Mouse (Mus musculus) midbrain, embryonic 12.5 days (tissue): Measurements from ENCODE around the gene Ssh1. TPM values are rescaled to one million over a fixed set of nuclear protein-coding genes. Genes with fewer than 3 reads are reported as not detected.

Experiments
- ATAC-seq: fragments of 200-750 bp; cut with Nextera tagmentation; 2 replicates; pipeline ENCODE4 v1.8.0; 2017; ENCODE audit warnings: low read depth, moderate TSS enrichment, moderate library complexity; ENCODE audit not compliant: low FRiP score
- H3K27ac ChIP-seq: fragments of 300-500 bp; sonication (generic); replicated peaks from 2 replicates; pipeline ENCODE4 v1.5.1; 2016; ENCODE audit warnings: mild to moderate bottlenecking
- H3K27me3 ChIP-seq: fragments of 300-500 bp; sonication (generic); 2 replicates; pipeline ENCODE4 v1.6.1; 2016; ENCODE audit warnings: mild to moderate bottlenecking
- H3K36me3 ChIP-seq: fragments of 300-500 bp; sonication (generic); 2 replicates; pipeline ENCODE4 v1.6.1; 2016
- H3K4me1 ChIP-seq: fragments of 300-500 bp; sonication (generic); 2 replicates; pipeline ENCODE4 v1.6.1; 2016
- H3K4me2 ChIP-seq: fragments of 300-500 bp; sonication (generic); replicated peaks from 2 replicates; pipeline ENCODE4 v1.6.1; 2016; ENCODE audit warnings: mild to moderate bottlenecking, moderate library complexity
- H3K4me3 ChIP-seq: fragments of 300-500 bp; sonication (generic); 2 replicates; pipeline ENCODE4 v1.5.1; 2016; ENCODE audit warnings: mild to moderate bottlenecking
- H3K9ac ChIP-seq: fragments of 300-500 bp; sonication (generic); replicated peaks from 2 replicates; pipeline ENCODE4 v1.6.1; 2016; ENCODE audit warnings: mild to moderate bottlenecking, moderate library complexity
- H3K9me3 ChIP-seq: fragments of 300-500 bp; sonication (generic); 2 replicates; pipeline ENCODE4 v1.6.1; 2016; ENCODE audit warnings: mild to moderate bottlenecking
- WGBS: fragments of 180-500 bp; shearing (Covaris S2); methylation state at CpG from one replicate; pipeline ENCODE4 v1.1.7; 2016; 5-methylcytosine and 5-hydroxymethylcytosine counted together
- polyA plus RNA-seq: library from polyadenylated mRNA; unstranded; fragments of >200 nt; fragmentation: Nextera tagmentation; extraction: Ambion mirVana; gene quantifications from 2 replicates; pipeline ENCODE4 v1.2.1, GENCODE M21; 2016

The Ssh1 gene
- polyA plus RNA-seq, 1 experiment from 2014 or later: 18.5 TPM

DNA sequence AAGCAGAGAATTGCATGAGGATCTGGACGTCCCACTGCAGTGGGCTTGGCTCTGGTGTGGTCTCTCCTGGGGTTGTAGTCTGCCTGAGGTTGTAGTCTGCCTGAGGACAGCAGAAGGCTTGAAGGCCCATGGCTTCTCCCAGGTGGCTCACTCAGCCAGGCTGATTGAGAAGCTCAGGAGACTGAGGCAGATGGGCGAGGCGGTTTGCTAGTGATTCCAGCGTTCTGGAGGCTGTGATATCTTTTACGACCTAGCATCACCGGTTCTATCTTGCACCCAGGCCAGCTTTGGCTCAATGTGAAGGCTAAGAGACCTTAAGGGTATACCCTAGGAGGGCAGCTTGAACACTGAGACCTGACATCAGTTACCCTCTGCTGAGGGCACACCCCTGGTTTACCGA lies 74.6 kb downstream of the Ssh1 start:
- no peaks in the 10 kb centered on the region for H3K27me3 ChIP-seq
- no peaks in the 10 kb centered on the region for H3K9me3 ChIP-seq
- no peak overlapping the region for H3K9ac ChIP-seq
- no peaks in the 10 kb centered on the region for H3K36me3 ChIP-seq
- peaks cover 17% of the 10 kb centered on the region for H3K4me1 ChIP-seq
- 82% methylated on average over 7 of the region's 7 CpGs for WGBS
- H3K4me3 ChIP-seq: no peak overlapping the region
- no peak overlapping the region for H3K4me2 ChIP-seq
- H3K27ac ChIP-seq: peak overlapping the region; percentile 15; the same call in 1 of the 2 replicates
- no peak for ATAC-seq

DNA sequence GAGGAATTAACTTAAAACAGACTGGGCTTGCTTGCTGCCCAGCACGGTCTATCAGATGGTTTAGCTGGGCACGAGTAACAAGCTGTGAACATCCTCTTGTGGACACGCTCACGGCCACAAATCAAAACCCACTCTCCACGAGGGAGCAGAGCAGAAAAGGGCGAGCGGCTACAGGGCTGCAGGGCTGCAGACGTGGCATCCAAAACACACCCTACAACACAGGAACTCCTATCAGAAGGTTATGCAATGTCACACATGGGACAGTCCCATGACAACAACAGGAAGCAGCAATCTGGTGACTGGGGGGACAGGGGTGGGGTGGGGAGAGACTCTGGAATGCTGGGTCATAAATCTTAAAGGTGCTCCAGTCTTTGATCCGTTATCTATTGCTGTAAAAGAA lies 75.0 kb downstream of the Ssh1 start:
- peaks cover 17% of the 10 kb centered on the region for H3K4me1 ChIP-seq
- H3K9me3 ChIP-seq: no peaks in the 10 kb centered on the region
- H3K27ac ChIP-seq: peak overlapping the region; percentile 15; the same call in 1 of the 2 replicates
- 81% methylated on average over 9 of the region's 9 CpGs for WGBS
- no peak for ATAC-seq
- no peaks in the 10 kb centered on the region for H3K27me3 ChIP-seq
- no peak overlapping the region for H3K4me2 ChIP-seq
- H3K4me3 ChIP-seq: no peak overlapping the region
- H3K9ac ChIP-seq: no peak overlapping the region
- H3K36me3 ChIP-seq: no peaks in the 10 kb centered on the region

DNA sequence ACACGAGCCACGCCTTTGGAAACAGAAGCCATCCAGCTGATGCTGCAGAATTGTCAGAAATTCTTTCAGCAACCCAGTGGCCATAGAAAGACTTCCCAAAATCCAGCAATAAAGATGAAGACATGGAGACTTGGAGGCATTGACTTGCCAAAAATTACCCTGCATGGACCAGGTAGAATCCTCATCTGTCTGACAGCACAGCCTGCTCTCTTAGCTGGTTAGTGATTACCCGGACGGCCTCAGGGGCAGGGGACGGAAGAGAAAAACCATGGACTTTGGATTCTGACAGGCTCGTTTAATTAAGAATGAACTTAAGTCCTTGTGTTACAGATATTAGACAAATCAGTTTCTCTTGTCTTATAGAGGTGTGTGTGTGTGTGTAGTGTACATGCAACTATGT lies 83.0 kb downstream of the Ssh1 start:
- H3K27ac ChIP-seq: no peak overlapping the region
- 82% methylated on average over 6 of the region's 6 CpGs for WGBS
- H3K36me3 ChIP-seq: no peaks in the 10 kb centered on the region
- peaks cover 31% of the 10 kb centered on the region for H3K4me1 ChIP-seq
- no peak for ATAC-seq
- H3K4me2 ChIP-seq: no peak overlapping the region
- H3K9ac ChIP-seq: no peak overlapping the region
- no peaks in the 10 kb centered on the region for H3K9me3 ChIP-seq
- H3K27me3 ChIP-seq: no peaks in the 10 kb centered on the region
- H3K4me3 ChIP-seq: no peak overlapping the region

DNA sequence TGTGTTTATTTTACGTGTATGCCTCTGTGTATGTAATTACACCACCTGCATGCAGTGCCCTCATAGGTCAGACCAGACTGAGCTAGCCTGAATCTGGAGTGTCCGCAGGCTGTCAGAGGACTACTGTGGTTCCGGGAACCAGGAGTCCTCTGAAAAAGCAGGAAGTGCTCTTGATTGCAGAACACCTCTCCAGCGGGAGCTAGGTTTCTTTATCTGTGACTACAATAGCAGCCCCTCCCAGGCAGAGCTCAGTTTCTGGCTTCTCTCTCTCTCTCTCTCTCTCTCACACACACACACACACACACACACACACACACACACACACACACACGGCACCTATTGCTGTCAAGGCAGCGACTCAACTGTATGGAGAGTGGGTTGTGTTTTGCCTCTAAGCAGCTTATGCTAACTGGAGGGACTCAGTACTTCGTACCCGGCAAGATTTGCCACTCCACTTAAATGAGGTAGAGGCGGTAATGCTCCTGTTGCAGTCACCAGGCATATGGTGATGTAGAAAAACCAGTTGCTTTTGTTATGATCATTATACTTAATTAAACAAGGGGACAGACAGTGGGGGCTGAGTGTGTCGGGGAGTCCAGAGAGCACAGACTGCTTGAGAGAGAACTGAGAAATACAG lies 83.5 kb downstream of the Ssh1 start:
- H3K4me1 ChIP-seq: peaks cover 35% of the 10 kb centered on the region
- WGBS: 44% methylated on average over 10 of the region's 10 CpGs

DNA sequence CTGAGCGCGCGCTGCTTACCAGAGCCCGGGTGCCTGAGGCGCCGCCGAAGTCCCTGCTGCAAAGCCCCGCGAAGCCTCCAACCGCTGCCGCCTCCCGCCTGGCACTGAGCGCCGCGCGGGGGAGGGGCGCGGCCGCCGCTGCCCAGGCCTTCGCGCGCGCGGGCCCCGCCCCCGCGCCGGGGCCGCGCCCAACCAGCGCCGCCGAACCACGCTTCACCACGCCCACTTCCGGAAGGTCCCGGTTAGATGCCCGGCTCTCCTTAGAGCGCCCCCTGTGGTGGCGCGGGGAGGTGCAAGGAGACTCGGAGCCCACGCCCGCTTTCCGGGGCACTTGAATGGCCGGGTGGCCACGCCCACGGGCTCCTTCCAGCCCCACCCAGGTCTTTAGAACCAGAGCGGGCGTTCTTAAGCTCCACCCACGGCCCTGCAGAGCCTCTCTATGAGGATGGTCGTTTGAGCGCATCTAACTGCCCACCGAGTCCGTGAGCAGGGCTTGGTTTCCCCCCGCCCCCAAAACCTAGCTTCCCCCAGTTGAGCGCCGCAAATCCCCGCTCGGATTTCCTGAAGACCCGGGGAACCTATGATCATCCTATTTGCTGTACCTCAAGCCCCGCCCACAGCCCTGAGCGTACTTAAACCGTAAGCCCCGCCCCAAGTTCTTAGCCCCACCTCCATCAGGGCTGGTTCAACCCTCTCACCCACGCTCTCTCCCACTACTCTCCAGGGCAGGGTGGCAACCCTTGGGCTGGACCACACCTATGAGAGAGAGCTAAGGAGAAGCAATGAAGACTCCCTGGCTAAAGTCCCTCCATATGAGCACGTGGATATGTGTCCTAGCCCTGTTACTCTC lies 84.9 kb downstream of the Ssh1 start, which contains the start of gene Coro1c:
Gene Coro1c, minus strand, starts transcription at position 167 of the 850 bp plus-strand sequence.
- H3K9me3 ChIP-seq: no peaks in the 10 kb centered on the region
- H3K36me3 ChIP-seq: no peaks in the 10 kb centered on the region
- H3K27me3 ChIP-seq: no peaks in the 10 kb centered on the region
- peak; percentile 83 for ATAC-seq
- peak within 1 kb of the TSS; percentile 98 for H3K4me3 ChIP-seq
- peak within 1 kb of the TSS; percentile 94 for H3K9ac ChIP-seq
- peaks cover 40% of the 10 kb centered on the region for H3K4me1 ChIP-seq
- peak within 1 kb of the TSS; percentile 72 for H3K4me2 ChIP-seq
- WGBS: under 1% methylated on average over 62 of the region's 68 CpGs
- H3K27ac ChIP-seq: peak within 1 kb of the TSS; percentile 99

More for the DNA sequence above, 83.5 kb downstream of the Ssh1 start:
- Histone ChIP-seq H3K4me2 (no peak overlapping the region), H3K4me3 (no peak overlapping the region), H3K9me3 (no peaks in the 10 kb centered on the region), H3K27me3 (no peaks in the 10 kb centered on the region), H3K36me3 (no peaks in the 10 kb centered on the region), H3K9ac (no peak overlapping the region), H3K27ac (no peak overlapping the region)
- no peak for ATAC-seq

DNA sequence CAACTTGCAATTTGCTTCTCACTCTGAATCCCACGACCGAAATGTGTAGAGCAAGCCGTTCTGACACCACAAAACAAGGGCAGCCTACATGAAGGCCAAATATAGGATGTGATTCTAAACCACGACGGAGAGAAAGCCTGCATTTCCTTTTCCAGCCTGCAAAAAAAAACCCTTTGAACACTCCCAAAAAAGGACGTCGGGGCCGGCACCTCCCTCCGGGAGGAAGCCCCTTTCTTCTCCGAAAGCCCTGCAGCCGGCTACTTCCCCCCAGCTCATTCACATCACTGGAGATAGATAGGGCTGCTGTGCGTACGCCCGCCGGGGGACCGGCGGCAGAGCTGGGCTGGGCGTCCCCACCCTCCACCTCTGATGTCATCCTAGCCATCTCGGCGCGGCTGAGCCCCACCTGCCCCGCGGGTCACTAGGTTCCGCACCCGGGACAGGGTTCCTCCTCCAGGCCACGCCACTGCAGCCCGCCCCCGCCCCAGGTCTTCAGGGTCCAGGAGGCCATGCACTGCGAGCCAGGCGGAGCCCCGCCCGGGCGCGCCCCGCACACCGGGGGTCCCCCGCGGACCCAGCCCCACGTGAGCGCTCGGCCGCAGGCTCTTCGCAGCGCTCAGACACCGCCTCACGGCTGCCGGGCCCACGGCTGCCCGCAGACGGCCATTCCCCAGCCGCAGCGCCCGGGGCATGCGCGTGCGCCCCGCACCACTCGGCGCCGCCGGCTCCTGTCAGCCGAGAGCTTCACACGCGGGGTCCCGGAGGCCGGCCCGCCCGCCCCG lies 85.7 kb downstream of the Ssh1 start:
- H3K4me1 ChIP-seq: peaks cover 48% of the 10 kb centered on the region
- H3K9ac ChIP-seq: peak overlapping the region; percentile 94
- H3K9me3 ChIP-seq: no peaks in the 10 kb centered on the region
- peak overlapping the region; percentile 72 for H3K4me2 ChIP-seq
- peak overlapping the region; percentile 99 for H3K27ac ChIP-seq
- peak; percentile 43 for ATAC-seq
- peak overlapping the region; percentile 98 for H3K4me3 ChIP-seq
- WGBS: under 1% methylated on average over 66 of the region's 69 CpGs
- no peaks in the 10 kb centered on the region for H3K36me3 ChIP-seq
- H3K27me3 ChIP-seq: no peaks in the 10 kb centered on the region

DNA sequence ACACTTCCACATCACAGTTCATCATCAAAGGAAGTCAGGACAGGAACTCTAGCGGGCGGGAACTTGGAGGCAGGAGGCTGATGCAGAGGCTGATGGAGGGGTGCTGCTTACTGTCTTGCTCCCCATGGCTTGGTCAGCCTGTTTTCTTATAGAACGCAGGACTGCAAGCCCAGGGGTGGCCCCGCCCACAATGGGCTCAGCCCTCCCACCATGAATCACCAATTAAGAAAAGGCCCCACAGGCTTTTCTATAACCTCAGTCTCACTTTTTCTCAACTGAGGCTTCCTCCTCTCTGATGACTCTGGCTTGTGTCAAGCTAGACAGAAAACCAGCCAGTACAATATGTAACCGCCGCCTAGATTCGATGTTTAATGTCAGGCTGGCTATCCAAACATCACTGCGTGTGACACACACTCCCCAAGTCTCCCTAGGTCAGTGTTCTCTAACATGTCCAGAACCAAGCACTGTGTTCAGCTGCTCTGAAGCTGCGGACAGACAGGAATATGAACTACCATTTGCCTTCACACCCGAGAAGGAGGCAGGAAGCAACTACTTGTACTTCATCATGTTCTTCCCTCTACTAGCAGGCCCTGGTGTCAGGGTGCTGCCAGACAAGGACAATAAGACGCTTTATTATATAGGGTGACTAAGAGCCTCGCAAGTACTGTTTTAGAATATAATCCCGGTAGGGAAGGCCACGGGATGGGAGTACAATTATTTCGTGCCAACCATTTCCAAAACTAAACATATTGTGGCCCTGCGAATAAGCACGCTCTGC lies 86.5 kb downstream of the Ssh1 start:
- no peak for ATAC-seq
- no peaks in the 10 kb centered on the region for H3K9me3 ChIP-seq
- H3K9ac ChIP-seq: peak overlapping the region; percentile 94
- H3K4me1 ChIP-seq: peaks cover 57% of the 10 kb centered on the region
- H3K27ac ChIP-seq: peak overlapping the region; percentile 99
- H3K4me2 ChIP-seq: peak overlapping the region; percentile 72
- no peaks in the 10 kb centered on the region for H3K27me3 ChIP-seq
- H3K36me3 ChIP-seq: no peaks in the 10 kb centered on the region
- peak overlapping the region; percentile 98 for H3K4me3 ChIP-seq
- 23% methylated on average over 17 of the region's 17 CpGs for WGBS

- ATAC-seq: no peak
- H3K9me3 ChIP-seq: no peaks in the 10 kb centered on the region
- H3K4me2 ChIP-seq: peak overlapping the region; percentile 72; the same call in 1 of the 2 replicates
- 43% methylated on average over 4 of the region's 4 CpGs for WGBS
- H3K4me1 ChIP-seq: peaks cover 67% of the 10 kb centered on the region
- H3K9ac ChIP-seq: 0 out of 2 replicates have a peak overlapping the region, but pooled peaks have one; percentile 2
- no peak overlapping the region for H3K27ac ChIP-seq
- H3K36me3 ChIP-seq: no peaks in the 10 kb centered on the region
- no peak overlapping the region for H3K4me3 ChIP-seq
- H3K27me3 ChIP-seq: no peaks in the 10 kb centered on the region
Measured at GRCm38 (mm10) chr5:113904987-113905386, 88.7 kb downstream of the Ssh1 start.

- WGBS: 81% methylated on average over 5 of the region's 5 CpGs
- Histone ChIP-seq H3K4me1 (peaks cover 69% of the 10 kb centered on the region), H3K4me2 (no peak overlapping the region), H3K27ac (no peak overlapping the region), H3K36me3 (no peaks in the 10 kb centered on the region), H3K27me3 (no peaks in the 10 kb centered on the region), H3K9me3 (no peaks in the 10 kb centered on the region), H3K9ac (no peak overlapping the region), H3K4me3 (no peak overlapping the region)
- ATAC-seq: no peak
Measured at GRCm38 (mm10) chr5:113902983-113903382, 90.7 kb downstream of the Ssh1 start.

- H3K4me1 ChIP-seq: peaks cover 70% of the 10 kb centered on the region
- H3K27ac ChIP-seq: no peak overlapping the region
- H3K36me3 ChIP-seq: no peaks in the 10 kb centered on the region
- no peaks in the 10 kb centered on the region for H3K9me3 ChIP-seq
- no peaks in the 10 kb centered on the region for H3K27me3 ChIP-seq
- no peak overlapping the region for H3K4me2 ChIP-seq
- ATAC-seq: no peak
- 91% methylated on average over 6 of the region's 6 CpGs for WGBS
- no peak overlapping the region for H3K9ac ChIP-seq
- H3K4me3 ChIP-seq: no peak overlapping the region
Measured at GRCm38 (mm10) chr5:113902017-113902416, 91.7 kb downstream of the Ssh1 start.

DNA sequence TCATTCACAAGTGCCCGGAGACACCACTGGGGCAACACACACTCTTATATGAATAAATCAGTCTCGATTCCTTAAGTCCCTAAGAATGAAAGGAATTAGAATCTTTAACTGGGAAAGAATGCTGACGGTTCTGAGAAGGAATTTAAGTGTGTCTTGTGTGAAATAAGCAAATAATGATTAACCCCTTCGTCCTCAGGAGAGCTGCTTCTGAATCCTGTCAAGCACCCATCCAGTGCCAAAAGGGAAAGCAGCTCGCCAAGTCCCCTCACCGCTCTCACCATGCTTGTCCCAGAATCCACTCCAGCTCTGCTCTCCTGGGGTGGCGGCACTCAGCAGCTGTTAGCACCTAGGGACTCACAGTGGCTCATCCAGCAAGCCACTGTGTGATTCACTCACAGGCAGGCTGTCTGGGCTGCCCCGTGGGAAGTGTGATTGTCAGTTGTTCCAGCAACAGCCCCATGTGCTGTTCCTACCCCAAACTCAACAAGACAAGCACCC lies 92.6 kb downstream of the Ssh1 start:
- no peaks in the 10 kb centered on the region for H3K9me3 ChIP-seq
- H3K4me2 ChIP-seq: 0 out of 2 replicates have a peak overlapping the region, but pooled peaks have one; percentile 11
- no peak for ATAC-seq
- 43% methylated on average over 8 of the region's 8 CpGs for WGBS
- peaks cover 64% of the 10 kb centered on the region for H3K4me1 ChIP-seq
- H3K36me3 ChIP-seq: no peaks in the 10 kb centered on the region
- no peak overlapping the region for H3K4me3 ChIP-seq
- H3K27ac ChIP-seq: peak overlapping the region; percentile 56; the same call in 1 of the 2 replicates
- 0 out of 2 replicates have a peak overlapping the region, but pooled peaks have one; percentile 26 for H3K9ac ChIP-seq
- no peaks in the 10 kb centered on the region for H3K27me3 ChIP-seq
